Mouse (Mus musculus): ENCODE results near the gene Xxylt1. TPM values are rescaled to one million over a fixed set of nuclear protein-coding genes. Genes with fewer than 3 reads are reported as not detected.

Xxylt1 gene
- polyA plus RNA-seq, 1 experiment, result 36.3 TPM

DNA sequence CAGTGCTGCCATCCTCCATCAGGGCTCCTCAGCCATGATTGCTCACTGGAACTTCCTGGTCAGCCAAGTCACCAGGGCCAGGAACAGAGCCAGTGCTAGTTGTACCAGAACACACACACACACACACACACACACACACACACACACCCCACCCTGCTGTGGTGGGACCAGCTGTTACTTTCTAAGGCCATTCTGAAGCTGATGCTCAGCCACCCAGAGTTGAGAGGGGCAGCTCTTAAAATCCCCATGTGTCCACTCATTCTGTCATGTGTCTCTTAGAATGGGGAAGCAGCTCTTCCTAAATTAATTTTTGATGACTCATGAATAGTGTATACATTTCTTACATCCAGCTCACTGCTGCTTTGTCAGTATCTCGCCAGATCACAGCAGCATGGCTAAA, 158.7 kb downstream of the Xxylt1 start:
- no peak overlapping the region for H3K4me3 ChIP-seq (ENCODE audit: insufficient read depth, low read length)
- H3K4me1 ChIP-seq (ENCODE audit: control insufficient read depth, insufficient read depth, low read length), result peaks cover 2% of the 10 kb centered on the region; the same call in 1 of the 2 replicates
- H3K27ac ChIP-seq (ENCODE audit: insufficient read depth, low read length), result peak overlapping the region; percentile 20; the same call in 1 of the 2 replicates
- TF ChIP-seq POLR2A (IDR thresholded peaks at IDR 0.05; ENCODE audit: low read depth, low read length), result no peak
- TF ChIP-seq CTCF (IDR thresholded peaks at IDR 0.05; ENCODE audit: borderline replicate concordance, insufficient read depth, low read length), result no peak

GRCm38 (mm10) chr16:30918866-30919265, 162.4 kb downstream of the Xxylt1 start:
- TF ChIP-seq POLR2A (IDR thresholded peaks at IDR 0.05; ENCODE audit: low read depth, low read length), result no peak
- no peak for TF ChIP-seq CTCF (IDR thresholded peaks at IDR 0.05; ENCODE audit: borderline replicate concordance, insufficient read depth, low read length)
- Histone ChIP-seq H3K4me3 (ENCODE audit: insufficient read depth, low read length) (no peak overlapping the region), H3K4me1 (ENCODE audit: control insufficient read depth, insufficient read depth, low read length) (peaks cover 2% of the 10 kb centered on the region; the same call in 1 of the 2 replicates), H3K27ac (ENCODE audit: insufficient read depth, low read length) (no peak overlapping the region)

- H3K4me3 ChIP-seq (ENCODE audit: insufficient read depth, low read length), result no peak overlapping the region
These were observed 164.3 kb downstream of the Xxylt1 start for GRCm38 (mm10) chr16:30916931-30917330.

DNA sequence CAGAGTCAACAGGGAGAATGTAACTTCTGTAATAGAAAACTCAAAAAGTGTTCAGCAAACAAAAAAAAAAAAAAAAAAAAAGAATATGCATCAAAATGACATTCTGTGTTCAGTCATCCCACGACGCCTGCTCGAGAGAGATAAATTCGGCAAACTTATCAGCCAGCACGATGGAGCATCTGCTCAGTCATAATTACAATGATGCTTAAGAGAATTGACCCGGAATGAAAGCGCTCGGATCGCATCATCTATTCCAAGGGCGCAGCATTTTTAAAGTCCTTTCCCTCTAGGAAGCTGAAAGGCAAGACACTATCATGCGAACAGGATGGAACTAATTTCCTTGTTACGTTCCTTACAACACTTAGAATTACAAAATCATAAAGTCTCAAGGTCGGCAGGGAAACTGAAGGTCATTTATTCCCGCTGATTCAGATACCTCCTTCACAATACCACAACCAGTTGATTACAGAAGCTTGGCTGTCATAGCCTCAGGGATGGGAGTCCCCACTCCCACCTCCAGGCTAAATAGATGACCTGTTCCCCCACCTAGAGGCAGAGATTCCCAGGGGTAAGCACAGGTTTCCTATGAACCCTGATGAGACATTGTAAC, 165.5 kb downstream of the Xxylt1 start:
- Histone ChIP-seq H3K27ac (ENCODE audit: insufficient read depth, low read length) (no peak overlapping the region), H3K4me1 (ENCODE audit: control insufficient read depth, insufficient read depth, low read length) (no peaks in the 10 kb centered on the region), H3K4me3 (ENCODE audit: insufficient read depth, low read length) (no peak overlapping the region)
- TF ChIP-seq CTCF (IDR thresholded peaks at IDR 0.05; ENCODE audit: borderline replicate concordance, insufficient read depth, low read length) (no peak), POLR2A (IDR thresholded peaks at IDR 0.05; ENCODE audit: low read depth, low read length) (no peak)

More at GRCm38 (mm10) chr16:30916931-30917330, 164.3 kb downstream of the Xxylt1 start:
- Histone ChIP-seq H3K4me1 (ENCODE audit: control insufficient read depth, insufficient read depth, low read length) (no peaks in the 10 kb centered on the region), H3K27ac (ENCODE audit: insufficient read depth, low read length) (no peak overlapping the region)
- TF ChIP-seq CTCF (IDR thresholded peaks at IDR 0.05; ENCODE audit: borderline replicate concordance, insufficient read depth, low read length), result no peak

Other genes with a start within 250 kb of the Xxylt1 start
- gene Acap2, start 119.8 kb upstream of the Xxylt1 start, polyA plus RNA-seq (2011; ENCODE audit: insufficient read length, low read depth, missing spikeins), result 54.8 and 59.7 TPM in 2 replicates
- 51.5 and 57.0 TPM in 2 replicates for gene Ppp1r2, start 193.8 kb upstream of the Xxylt1 start, polyA plus RNA-seq (2011; ENCODE audit: insufficient read length, low read depth, missing spikeins)
- gene Apod, start 233.4 kb upstream of the Xxylt1 start, polyA plus RNA-seq (2011; ENCODE audit: insufficient read length, low read depth, missing spikeins), result 6.8 and 34.4 TPM in 2 replicates

Data from embryonic fibroblast, embryonic 13.5 days (primary cell).